Mouse (Mus musculus) kidney, adult 2 months (tissue): ENCODE data around the gene Akap7. TPM values are rescaled to one million over a fixed set of nuclear protein-coding genes. Genes with fewer than 3 reads are reported as not detected.

Source experiments
- DNase-seq: peaks from one replicate; pipeline ENCODE4 v3.0.0; 2021
- H3K27ac ChIP-seq: fragments of 200-500 bp; 2 replicates; pipeline ENCODE4 v1.5.1; 2012; ENCODE audit warnings: low read depth, low read length, control low read depth, inconsistent platforms; ENCODE audit not compliant: insufficient read depth
- H3K27me3 ChIP-seq: fragments of 200-500 bp; replicated peaks from 2 replicates; pipeline ENCODE4 v1.6.1; 2012; ENCODE audit warnings: mild to moderate bottlenecking, moderate library complexity, low read length, inconsistent platforms; ENCODE audit not compliant: control insufficient read depth, insufficient read depth
- H3K36me3 ChIP-seq: fragments of 200-500 bp; 2 replicates; pipeline ENCODE4 v1.6.1; 2012; ENCODE audit warnings: mild to moderate bottlenecking, moderate library complexity, low read length, inconsistent platforms; ENCODE audit not compliant: control insufficient read depth, insufficient read depth
- H3K4me1 ChIP-seq: fragments of 200-500 bp; 2 replicates; pipeline ENCODE4 v1.6.1; 2011; ENCODE audit warnings: low read length; ENCODE audit not compliant: control insufficient read depth, insufficient read depth
- H3K4me3 ChIP-seq: fragments of 200-500 bp; 2 replicates; pipeline ENCODE4 v1.5.1; 2011; ENCODE audit warnings: mild to moderate bottlenecking, low read depth, low read length, control low read depth; ENCODE audit not compliant: insufficient read depth
- CTCF ChIP-seq: fragments of 200-500 bp; conservative IDR thresholded peaks from 2 replicates; pipeline ENCODE4 v1.5.1; 2011; ENCODE audit warnings: low read depth, mild to moderate bottlenecking, control low read depth, low read length, moderate library complexity, mixed read lengths; ENCODE audit not compliant: insufficient read depth, insufficient read length
- POLR2A ChIP-seq: fragments of 200-500 bp; IDR thresholded peaks from one replicate; pipeline ENCODE4 v1.6.1; 2011; ENCODE audit warnings: low read depth, low read length, control low read depth
- WGBS: fragments of 180-500 bp; shearing (Covaris S2); methylation state at CpG from one replicate; pipeline ENCODE4 v1.1.7; 2018; 5-methylcytosine and 5-hydroxymethylcytosine counted together
- polyA plus RNA-seq: library from polyadenylated mRNA; depleted of rRNA; stranded (reverse); fragments of >200 nt; gene quantifications from 2 replicates; pipeline ENCODE4 v1.2.3, GENCODE M21; 2012; rRNA removed

Gene Akap7
- polyA plus RNA-seq, result 9.8 and 11.9 TPM in 2 replicates

DNA sequence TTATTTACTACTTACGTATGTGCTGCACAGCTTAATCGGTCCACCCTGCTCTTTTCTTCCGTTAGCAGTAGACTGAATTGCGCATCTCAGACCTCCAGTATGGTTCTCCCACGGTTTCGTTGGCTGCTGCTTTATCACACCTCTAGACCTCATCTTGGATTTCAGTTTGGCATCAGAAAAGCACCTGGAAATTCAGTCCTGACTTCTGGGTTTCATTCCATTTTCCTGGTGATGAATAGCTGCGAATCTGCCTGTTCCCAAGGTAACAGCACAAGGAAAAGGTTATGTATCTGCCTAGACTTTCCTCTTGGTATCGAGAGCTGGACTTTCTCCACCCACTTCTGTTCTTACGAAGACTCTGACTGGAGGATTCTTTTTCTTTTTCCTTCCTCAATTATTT is at the start of gene Akap7:
TSS of gene Akap7 (minus strand) at position 101 of the 400 bp plus-strand sequence.
- H3K27me3 ChIP-seq, result no peaks in the 10 kb centered on the region
- no peak for DNase-seq
- H3K4me3 ChIP-seq, result no peak within 1 kb of the TSS
- no peak for TF ChIP-seq CTCF
- TF ChIP-seq POLR2A, result no peak
- no peaks in the 10 kb centered on the region for H3K4me1 ChIP-seq
- H3K36me3 ChIP-seq, result no peaks in the 10 kb centered on the region
- no peak within 1 kb of the TSS for H3K27ac ChIP-seq
- 92% methylated on average over 9 of the region's 9 CpGs for WGBS

- 89% methylated on average over 7 of the region's 7 CpGs for WGBS
- TF ChIP-seq CTCF (no peak), POLR2A (no peak)
- H3K4me1 ChIP-seq, result no peaks in the 10 kb centered on the region
- no peak overlapping the region for H3K27ac ChIP-seq
- no peaks in the 10 kb centered on the region for H3K36me3 ChIP-seq
- no peaks in the 10 kb centered on the region; the same call in 1 of the 2 replicates for H3K27me3 ChIP-seq
- no peak overlapping the region for H3K4me3 ChIP-seq
- DNase-seq, result no peak
These were observed 46.7 kb upstream of the Akap7 start for GRCm38 (mm10) chr10:25354390-25354789.

DNA sequence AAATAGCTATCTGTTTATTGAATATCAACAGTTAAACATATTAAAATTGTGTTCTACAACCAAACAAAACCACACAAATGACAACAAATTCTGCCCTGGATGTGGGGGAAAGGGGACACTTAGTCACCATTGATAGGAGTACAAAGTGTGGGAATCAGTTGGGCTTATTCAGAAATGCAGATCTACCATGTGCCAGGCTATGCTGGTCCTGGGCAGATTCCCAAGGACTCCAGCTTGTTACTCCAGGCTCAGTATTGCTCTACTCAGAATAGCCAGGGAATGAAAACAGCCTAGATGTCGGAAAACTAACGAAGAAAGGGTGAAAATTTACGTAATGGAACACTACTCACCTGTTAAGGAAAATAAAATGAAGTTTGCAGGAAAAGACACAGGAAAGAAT is 46.3 kb upstream of the Akap7 start:
- DNase-seq, result no peak
- Histone ChIP-seq H3K4me3 (no peak overlapping the region), H3K27me3 (no peaks in the 10 kb centered on the region; the same call in 1 of the 2 replicates), H3K4me1 (no peaks in the 10 kb centered on the region), H3K36me3 (no peaks in the 10 kb centered on the region), H3K27ac (no peak overlapping the region)
- WGBS, result 87% methylated on average over 3 of the region's 3 CpGs
- TF ChIP-seq POLR2A, result no peak
- TF ChIP-seq CTCF, result no peak

DNA sequence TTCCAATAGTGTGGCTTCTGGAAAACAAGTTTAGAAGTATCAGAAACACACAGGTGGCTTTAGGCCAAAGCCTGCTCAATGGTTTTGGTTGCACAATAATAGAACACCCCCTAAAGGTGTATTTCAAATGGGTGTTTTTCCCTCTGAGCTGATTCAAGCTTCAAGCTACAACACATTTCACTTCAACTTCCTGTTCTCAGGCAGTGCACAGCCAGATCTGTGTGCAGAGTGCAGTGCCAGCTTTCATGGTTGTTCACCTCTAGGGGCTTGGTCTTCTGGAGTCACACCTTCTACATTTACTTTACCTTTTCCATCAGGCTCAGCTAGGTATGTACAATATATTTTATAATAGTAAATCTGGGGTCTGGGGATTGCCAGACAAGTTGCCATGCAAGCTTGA is 35.1 kb upstream of the Akap7 start:
- no peak overlapping the region for H3K27ac ChIP-seq
- TF ChIP-seq CTCF (no peak), POLR2A (no peak)
- H3K4me3 ChIP-seq, result no peak overlapping the region
- no peak for DNase-seq
- no peaks in the 10 kb centered on the region for H3K4me1 ChIP-seq
- no peaks in the 10 kb centered on the region for H3K27me3 ChIP-seq
- no peaks in the 10 kb centered on the region for H3K36me3 ChIP-seq

DNA sequence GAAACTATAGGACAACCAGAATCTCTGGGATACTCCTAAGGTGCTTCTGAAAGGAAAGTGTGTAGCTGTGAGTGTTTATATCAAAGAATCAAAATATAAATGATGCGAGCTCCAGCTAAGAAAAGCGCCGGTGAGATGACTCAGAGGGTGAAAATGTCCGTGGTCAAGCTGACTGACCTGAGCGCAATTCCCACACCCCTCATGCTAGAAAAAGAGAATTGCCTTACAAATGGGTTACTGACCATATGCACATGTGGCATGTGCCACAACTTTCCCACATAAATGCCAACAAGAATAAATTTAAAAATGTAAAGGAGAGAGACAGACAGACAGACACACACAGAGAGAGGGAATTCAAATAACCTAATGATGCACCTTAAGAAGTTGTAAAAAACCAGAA is 33.0 kb upstream of the Akap7 start:
- no peaks in the 10 kb centered on the region for H3K27me3 ChIP-seq
- no peaks in the 10 kb centered on the region for H3K4me1 ChIP-seq
- TF ChIP-seq POLR2A (no peak), CTCF (no peak)
- no peaks in the 10 kb centered on the region for H3K36me3 ChIP-seq
- no peak overlapping the region for H3K27ac ChIP-seq
- WGBS, result 95% methylated on average over 5 of the region's 5 CpGs
- H3K4me3 ChIP-seq, result no peak overlapping the region
- no peak for DNase-seq

GRCm38 (mm10) chr10:25333390-25334079 is 25.9 kb upstream of the Akap7 start:
- no peaks in the 10 kb centered on the region for H3K36me3 ChIP-seq
- no peak overlapping the region for H3K4me3 ChIP-seq
- H3K4me1 ChIP-seq, result no peaks in the 10 kb centered on the region
- DNase-seq, result no peak
- H3K27ac ChIP-seq, result no peak overlapping the region
- H3K27me3 ChIP-seq, result no peaks in the 10 kb centered on the region; the same call in 1 of the 2 replicates
- 64% methylated on average over 4 of the region's 4 CpGs for WGBS
- TF ChIP-seq CTCF, result no peak
- no peak for TF ChIP-seq POLR2A

GRCm38 (mm10) chr10:25331321-25332049 is 23.8 kb upstream of the Akap7 start:
- Histone ChIP-seq H3K4me1 (no peaks in the 10 kb centered on the region), H3K4me3 (no peak overlapping the region), H3K36me3 (no peaks in the 10 kb centered on the region), H3K27me3 (no peaks in the 10 kb centered on the region; the same call in 1 of the 2 replicates), H3K27ac (0 out of 2 replicates have a peak overlapping the region, but pooled peaks have one; percentile 17)
- TF ChIP-seq CTCF, result no peak
- no peak for TF ChIP-seq POLR2A
- WGBS, result 47% methylated on average over 9 of the region's 9 CpGs
- peak; percentile 57 for DNase-seq
